Mouse (Mus musculus) testis, postnatal 10 days (tissue): ENCODE results near the gene Uts2r.
A peak's percentile ranks its signal among the peaks of the same experiment; 100 is the strongest.

Experiments
- DNase-seq: peaks from one replicate; pipeline ENCODE4 v3.0.0; 2021; ENCODE audit warnings: low spot score

The Uts2r gene

GRCm38 (mm10) chr11:121160636-121161346, 720 bp downstream of the Uts2r start:
- DNase-seq: no peak

GRCm38 (mm10) chr11:121163751-121164150, 3.7 kb downstream of the Uts2r start:
- no peak for DNase-seq

GRCm38 (mm10) chr11:121173203-121173602, 13.1 kb downstream of the Uts2r start:
- DNase-seq: no peak

- DNase-seq: no peak
Measured at GRCm38 (mm10) chr11:121174234-121174633, 14.2 kb downstream of the Uts2r start.

GRCm38 (mm10) chr11:121176285-121177270, 16.5 kb downstream of the Uts2r start:
- DNase-seq: peak; percentile 76

- no peak for DNase-seq
Measured at GRCm38 (mm10) chr11:121189681-121190080, 29.6 kb downstream of the Uts2r start.

- no peak for DNase-seq
Measured at GRCm38 (mm10) chr11:121192742-121193141, 32.7 kb downstream of the Uts2r start.

GRCm38 (mm10) chr11:121193415-121193814, 33.3 kb downstream of the Uts2r start:
- DNase-seq: no peak

- no peak for DNase-seq
Measured at GRCm38 (mm10) chr11:121198622-121199021, 38.6 kb downstream of the Uts2r start.

GRCm38 (mm10) chr11:121199851-121200250, 39.8 kb downstream of the Uts2r start:
- DNase-seq: no peak

- no peak for DNase-seq
Measured at GRCm38 (mm10) chr11:121200781-121201180, 40.7 kb downstream of the Uts2r start.

GRCm38 (mm10) chr11:121201436-121202198, 41.5 kb downstream of the Uts2r start:
- peak; percentile 74 for DNase-seq

GRCm38 (mm10) chr11:121203859-121204160, 43.7 kb downstream of the Uts2r start:
- DNase-seq: no peak

- DNase-seq: peak; percentile 99
Measured at GRCm38 (mm10) chr11:121204161-121205006, 44.3 kb downstream of the Uts2r start, which contains the start of the genes Hexdc and Ogfod3. TSS of gene Hexdc (plus strand) at chr11:121204433. TSS of gene Ogfod3 (minus strand) at chr11:121204711.
